Mouse (Mus musculus) C2C12 (cell line): Measurements from ENCODE around the gene 1810062G17Rik. TPM values are rescaled to one million over a fixed set of nuclear protein-coding genes. Genes with fewer than 3 reads are reported as not detected.

Source experiments
- H3K27me3 ChIP-seq: one replicate; pipeline ENCODE4 v1.6.1; 2011; ENCODE audit not compliant: control insufficient read depth, insufficient read depth, insufficient read length
- H3K36me3 ChIP-seq: one replicate; pipeline ENCODE4 v1.6.1; 2011; ENCODE audit not compliant: control insufficient read depth, insufficient read depth
- H3K4me3 ChIP-seq: one replicate; pipeline ENCODE4 v1.5.1; 2011; ENCODE audit warnings: mild to moderate bottlenecking, control low read depth; ENCODE audit not compliant: poor library complexity, insufficient read depth, severe bottlenecking
- H3K79me2 ChIP-seq: one replicate; pipeline ENCODE4 v1.6.1; 2011; ENCODE audit not compliant: control insufficient read depth, insufficient read depth
- H3K79me3 ChIP-seq: one replicate; pipeline ENCODE4 v1.6.1; 2011; ENCODE audit warnings: low read depth, control low read depth
- H3ac ChIP-seq: one replicate; pipeline ENCODE3; 2011; ENCODE audit warnings: low read depth; ENCODE audit not compliant: control insufficient read depth, insufficient read length
- CEBPB ChIP-seq: IDR thresholded peaks from one replicate; pipeline ENCODE4 v1.6.1; 2011; ENCODE audit warnings: low read depth, mild to moderate bottlenecking, control low read depth, moderate library complexity
- CTCF ChIP-seq: IDR thresholded peaks from one replicate; pipeline ENCODE4 v1.5.1; 2011; ENCODE audit not compliant: control insufficient read depth, insufficient read depth, insufficient read length
- FOSL1 ChIP-seq: IDR thresholded peaks from one replicate; pipeline ENCODE4 v1.8.0; 2011; ENCODE audit warnings: mild to moderate bottlenecking, low read length; ENCODE audit not compliant: poor library complexity, insufficient read depth, severe bottlenecking
- MAX ChIP-seq: IDR thresholded peaks from one replicate; pipeline ENCODE4 v1.6.1; 2011; ENCODE audit warnings: mild to moderate bottlenecking, control low read depth
- MYOD1 ChIP-seq: IDR thresholded peaks from one replicate; pipeline ENCODE4 v1.6.1; 2011; ENCODE audit warnings: low read depth; ENCODE audit not compliant: control insufficient read depth, insufficient read length
- MYOG ChIP-seq: IDR thresholded peaks from one replicate; pipeline ENCODE4 v1.6.1; 2011; ENCODE audit not compliant: control insufficient read depth, insufficient read length; ENCODE audit errors: extremely low read depth
- USF1 ChIP-seq: IDR thresholded peaks from one replicate; pipeline ENCODE4 v1.6.1; 2011; ENCODE audit warnings: low read depth, mild to moderate bottlenecking, control low read depth, moderate library complexity
- polyA plus RNA-seq: library from polyadenylated mRNA; unstranded; fragments of >200 nt; fragmentation: generic; extraction: Trizol; gene quantifications from one replicate; pipeline ENCODE4 v1.2.1, GENCODE M21; 2012; ENCODE audit warnings: missing spikeins

The 1810062G17Rik gene
- polyA plus RNA-seq, 1 experiment, result 0.33 TPM

DNA sequence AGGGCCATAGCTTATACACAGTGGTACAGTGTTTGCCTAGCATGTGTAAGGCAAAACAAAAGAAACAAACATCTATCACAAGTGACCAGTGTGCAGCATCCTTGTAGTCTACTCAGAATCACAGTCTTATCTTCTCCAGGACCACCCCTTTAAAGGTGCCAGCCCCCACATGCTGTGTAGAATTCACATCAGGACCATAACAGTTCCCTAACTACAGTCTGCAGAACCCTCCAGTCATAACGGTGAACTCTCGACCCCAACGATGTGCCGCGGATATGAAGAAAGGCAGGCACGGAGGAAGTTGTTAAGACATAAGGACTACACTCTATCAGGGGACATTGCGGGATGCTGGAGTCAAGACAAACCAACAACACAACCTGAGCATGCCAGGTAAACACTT is 23.7 kb downstream of the 1810062G17Rik start:
- no peaks in the 10 kb centered on the region for H3K36me3 ChIP-seq
- no peak for TF ChIP-seq USF1
- no peaks in the 10 kb centered on the region for H3K27me3 ChIP-seq
- no peaks in the 10 kb centered on the region for H3K79me2 ChIP-seq
- H3K79me3 ChIP-seq, result no peaks in the 10 kb centered on the region
- no peak overlapping the region for H3K4me3 ChIP-seq
- H3ac ChIP-seq, result no peak overlapping the region

GRCm38 (mm10) chr3:36500976-36501375 is 25.2 kb downstream of the 1810062G17Rik start:
- H3K79me3 ChIP-seq, result no peaks in the 10 kb centered on the region
- H3K27me3 ChIP-seq, result no peaks in the 10 kb centered on the region
- no peak overlapping the region for H3K4me3 ChIP-seq
- no peaks in the 10 kb centered on the region for H3K36me3 ChIP-seq
- H3ac ChIP-seq, result no peak overlapping the region
- TF ChIP-seq FOSL1, result no peak
- no peak for TF ChIP-seq MYOG
- peak; percentile 23 for TF ChIP-seq USF1
- TF ChIP-seq CEBPB, result no peak
- TF ChIP-seq MAX, result peak; percentile 26
- no peak for TF ChIP-seq CTCF
- no peak for TF ChIP-seq MYOD1
- H3K79me2 ChIP-seq, result no peaks in the 10 kb centered on the region

- H3K79me3 ChIP-seq, result no peaks in the 10 kb centered on the region
- no peak overlapping the region for H3ac ChIP-seq
- no peaks in the 10 kb centered on the region for H3K36me3 ChIP-seq
- no peak overlapping the region for H3K4me3 ChIP-seq
- no peaks in the 10 kb centered on the region for H3K27me3 ChIP-seq
- no peak for TF ChIP-seq USF1
- no peak for TF ChIP-seq CTCF
- no peak for TF ChIP-seq CEBPB
- no peak for TF ChIP-seq FOSL1
- no peak for TF ChIP-seq MAX
- no peak for TF ChIP-seq MYOG
- TF ChIP-seq MYOD1, result no peak
- H3K79me2 ChIP-seq, result no peaks in the 10 kb centered on the region
These were observed 25.8 kb downstream of the 1810062G17Rik start for GRCm38 (mm10) chr3:36501546-36501945.

DNA sequence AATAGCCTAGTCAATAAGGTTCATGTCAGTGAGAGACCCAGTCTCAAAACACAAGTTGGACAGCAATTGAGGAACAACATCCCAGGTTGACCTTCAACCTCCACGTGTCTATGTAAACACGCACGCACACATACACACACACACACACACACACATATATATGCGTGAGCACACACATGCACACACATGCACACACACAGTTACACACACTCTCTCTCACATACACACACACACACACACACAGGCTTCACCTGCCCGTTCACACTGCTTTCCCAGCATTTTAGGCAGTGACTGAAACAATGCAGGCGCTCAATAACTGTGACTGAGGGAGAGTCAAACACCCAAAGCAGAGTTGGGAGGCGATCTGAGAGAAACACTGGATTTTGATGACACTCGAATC is 29.6 kb downstream of the 1810062G17Rik start:
- Histone ChIP-seq H3K27me3 (no peaks in the 10 kb centered on the region), H3K4me3 (no peak overlapping the region)

GRCm38 (mm10) chr3:36505809-36506735 is 30.3 kb downstream of the 1810062G17Rik start:
- no peaks in the 10 kb centered on the region for H3K36me3 ChIP-seq
- no peaks in the 10 kb centered on the region for H3K79me3 ChIP-seq

More for the DNA sequence above, 29.6 kb downstream of the 1810062G17Rik start:
- H3ac ChIP-seq, result no peak overlapping the region
- TF ChIP-seq CTCF, result no peak
- no peak for TF ChIP-seq USF1
- H3K79me2 ChIP-seq, result no peaks in the 10 kb centered on the region
- H3K36me3 ChIP-seq, result no peaks in the 10 kb centered on the region
- no peaks in the 10 kb centered on the region for H3K79me3 ChIP-seq

GRCm38 (mm10) chr3:36511491-36511890 is 35.8 kb downstream of the 1810062G17Rik start:
- TF ChIP-seq FOSL1 (no peak), MAX (no peak), CEBPB (no peak), CTCF (no peak), MYOD1 (no peak), MYOG (no peak), USF1 (no peak)
- Histone ChIP-seq H3K27me3 (peaks cover 4% of the 10 kb centered on the region), H3K79me3 (no peaks in the 10 kb centered on the region), H3K36me3 (no peaks in the 10 kb centered on the region), H3K79me2 (no peaks in the 10 kb centered on the region), H3ac (no peak overlapping the region), H3K4me3 (no peak overlapping the region)

More at GRCm38 (mm10) chr3:36505809-36506735, 30.3 kb downstream of the 1810062G17Rik start:
- Histone ChIP-seq H3K4me3 (no peak overlapping the region), H3ac (no peak overlapping the region), H3K27me3 (no peaks in the 10 kb centered on the region), H3K79me2 (no peaks in the 10 kb centered on the region)
- TF ChIP-seq MYOG (no peak), CEBPB (no peak), MAX (no peak), FOSL1 (no peak), CTCF (no peak), USF1 (no peak), MYOD1 (no peak)
